Mouse (Mus musculus) heart, postnatal 14 days (tissue): ENCODE results near the gene Eif2b5. TPM values are rescaled to one million over a fixed set of nuclear protein-coding genes. Genes with fewer than 3 reads are reported as not detected.

ENCODE experiments used
- total RNA-seq, 2 experiments: library from RNA; stranded (reverse); gene quantifications; 2 replicates each; pipeline ENCODE4 v1.2.3; 2021

Gene Eif2b5
- total RNA-seq, 2 experiments from 2014 or later = 49.7 to 50.4 TPM

Other genes with a start within 250 kb of the Eif2b5 start
- gene Parl, start 196.4 kb upstream of the Eif2b5 start, total RNA-seq = 100 to 1,000 TPM in 1 of 2 experiments, 10 to 100 TPM in 1; 89.4 to 103 TPM
- gene Cyp2ab1, start 173.4 kb upstream of the Eif2b5 start, total RNA-seq = 1 to 10 TPM in 1 of 2 experiments, under 1 TPM in 1; 0.63 to 1.1 TPM
- gene Abcc5, start 72.4 kb upstream of the Eif2b5 start, total RNA-seq = 10 to 100 TPM; 42.0 to 43.3 TPM
- gene Dvl3, start 18.2 kb downstream of the Eif2b5 start, total RNA-seq = 10 to 100 TPM; 51.1 to 51.7 TPM
- 100 to 1,000 TPM; 218 to 220 TPM for gene Ap2m1, start 36.7 kb downstream of the Eif2b5 start, total RNA-seq
- 10 to 100 TPM; 69.1 to 72.7 TPM for gene Abcf3, start 49.8 kb downstream of the Eif2b5 start, total RNA-seq
- not detected for gene Vwa5b2, start 90.7 kb downstream of the Eif2b5 start, total RNA-seq
- 1 to 10 TPM; 4.9 to 5.6 TPM for gene Eef1akmt4, start 112.8 kb downstream of the Eif2b5 start, total RNA-seq
- under 1 TPM in 1 of 2 experiments, not detected in 1; 0.29 TPM for gene Gm49333, start 112.8 kb downstream of the Eif2b5 start, total RNA-seq
- gene Alg3, start 112.9 kb downstream of the Eif2b5 start, total RNA-seq = 10 to 100 TPM; 10.4 to 10.5 TPM
- gene Camk2n2, start 122.5 kb downstream of the Eif2b5 start, total RNA-seq = under 1 TPM; 0.73 to 0.79 TPM
- under 1 TPM; 0.34 to 0.86 TPM for gene Ece2, start 131.0 kb downstream of the Eif2b5 start, total RNA-seq
- 100 to 1,000 TPM; 191 to 193 TPM for gene Psmd2, start 152.8 kb downstream of the Eif2b5 start, total RNA-seq
- gene Eif4g1, start 169.5 kb downstream of the Eif2b5 start, total RNA-seq = 100 to 1,000 TPM; 329 to 343 TPM
- gene Fam131a, start 194.4 kb downstream of the Eif2b5 start, total RNA-seq = 10 to 100 TPM; 26.6 to 29.8 TPM
- 10 to 100 TPM; 10.2 TPM for gene Polr2h, start 218.8 kb downstream of the Eif2b5 start, total RNA-seq
- 1 to 10 TPM; 2.2 to 2.4 TPM for gene Clcn2, start 218.9 kb downstream of the Eif2b5 start, total RNA-seq
- 1 to 10 TPM; 2.4 to 2.5 TPM for gene Chrd, start 234.3 kb downstream of the Eif2b5 start, total RNA-seq
- gene Thpo, start 235.7 kb downstream of the Eif2b5 start, total RNA-seq = under 1 TPM; 0.15 to 0.36 TPM